Mouse (Mus musculus) hindbrain, embryonic 15.5 days (tissue): ENCODE data around the gene Sp140. TPM values are rescaled to one million over a fixed set of nuclear protein-coding genes. Genes with fewer than 3 reads are reported as not detected.
"Not testable (repeated sequence)": the region's sequence is repeated elsewhere in the genome, so short reads cannot be mapped to it uniquely, and the experiment has no call there.

Experiments
- ATAC-seq: fragments of 200-750 bp; cut with Nextera tagmentation; 2 replicates; pipeline ENCODE4 v1.8.0; 2017; ENCODE audit warnings: low read depth, moderate number of reproducible peaks, moderate TSS enrichment; ENCODE audit not compliant: low FRiP score
- H3K27ac ChIP-seq: fragments of 300-500 bp; sonication (generic); replicated peaks from 2 replicates; pipeline ENCODE4 v1.5.1; 2015; ENCODE audit warnings: mild to moderate bottlenecking, inconsistent platforms
- H3K27me3 ChIP-seq: fragments of 300-500 bp; sonication (generic); 2 replicates; pipeline ENCODE4 v1.6.1; 2015; ENCODE audit warnings: control low read depth, inconsistent platforms
- H3K36me3 ChIP-seq: fragments of 300-500 bp; sonication (generic); 2 replicates; pipeline ENCODE4 v1.6.1; 2015; ENCODE audit warnings: control low read depth, inconsistent platforms
- H3K4me1 ChIP-seq: fragments of 300-500 bp; sonication (generic); replicated peaks from 2 replicates; pipeline ENCODE4 v1.6.1; 2015; ENCODE audit warnings: control low read depth, inconsistent platforms
- H3K4me2 ChIP-seq: fragments of 300-500 bp; sonication (generic); 2 replicates; pipeline ENCODE4 v1.6.1; 2015; ENCODE audit warnings: moderate library complexity, mild to moderate bottlenecking, inconsistent platforms
- H3K4me3 ChIP-seq: fragments of 300-500 bp; sonication (generic); 2 replicates; pipeline ENCODE4 v1.5.1; 2015; ENCODE audit warnings: mild to moderate bottlenecking, inconsistent platforms
- H3K9ac ChIP-seq: fragments of 300-500 bp; sonication (generic); 2 replicates; pipeline ENCODE4 v1.6.1; 2015; ENCODE audit warnings: inconsistent platforms
- H3K9me3 ChIP-seq: fragments of 300-500 bp; sonication (generic); 2 replicates; pipeline ENCODE4 v1.6.1; 2016; ENCODE audit warnings: control low read depth, inconsistent platforms
- WGBS: fragments of 180-500 bp; shearing (Covaris S2); methylation state at CpG from one replicate; pipeline ENCODE4 v1.1.7; 2015; 5-methylcytosine and 5-hydroxymethylcytosine counted together
- polyA plus RNA-seq: library from polyadenylated mRNA; unstranded; fragments of >200 nt; fragmentation: Nextera tagmentation; extraction: Ambion mirVana; gene quantifications from 2 replicates; pipeline ENCODE4 v1.2.1, GENCODE M21; 2015

Gene Sp140
- polyA plus RNA-seq, 1 experiment from 2014 or later = 0.64 TPM

- H3K9me3 ChIP-seq, H3K9ac ChIP-seq, H3K36me3 ChIP-seq, H3K27ac ChIP-seq, H3K27me3 ChIP-seq, H3K4me1 ChIP-seq, H3K4me3 ChIP-seq, ATAC-seq, H3K4me2 ChIP-seq: not testable (repeated sequence)
- 58% methylated on average over 4 of the region's 4 CpGs for WGBS
These were observed 616 bp downstream of the Sp140 start for GRCm38 (mm10) chr1:85600794-85601193.

GRCm38 (mm10) chr1:85604341-85604740, 4.2 kb downstream of the Sp140 start:
- H3K36me3 ChIP-seq, H3K9ac ChIP-seq, H3K9me3 ChIP-seq, H3K27me3 ChIP-seq, H3K4me1 ChIP-seq, H3K27ac ChIP-seq, H3K4me2 ChIP-seq, H3K4me3 ChIP-seq, ATAC-seq: not testable (repeated sequence)
- no CpG with 5 or more reads among the region's 1 CpGs for WGBS

GRCm38 (mm10) chr1:85608361-85608760, 8.2 kb downstream of the Sp140 start:
- H3K4me3 ChIP-seq, H3K27ac ChIP-seq, H3K36me3 ChIP-seq, H3K4me1 ChIP-seq, H3K27me3 ChIP-seq, ATAC-seq, H3K9ac ChIP-seq, H3K4me2 ChIP-seq, H3K9me3 ChIP-seq: not testable (repeated sequence)
- 84% methylated on average over 3 of the region's 4 CpGs for WGBS

- H3K36me3 ChIP-seq, ATAC-seq, H3K4me1 ChIP-seq, H3K4me3 ChIP-seq, H3K27me3 ChIP-seq, H3K4me2 ChIP-seq, H3K9me3 ChIP-seq, H3K9ac ChIP-seq, H3K27ac ChIP-seq: not testable (repeated sequence)
- WGBS = no CpG with 5 or more reads among the region's 4 CpGs
These were observed 10.4 kb downstream of the Sp140 start for GRCm38 (mm10) chr1:85610581-85610980.

- H3K4me2 ChIP-seq, H3K4me3 ChIP-seq, H3K4me1 ChIP-seq, H3K9me3 ChIP-seq, H3K9ac ChIP-seq, H3K27ac ChIP-seq, ATAC-seq, H3K36me3 ChIP-seq, H3K27me3 ChIP-seq: not testable (repeated sequence)
- 94% methylated on average over 3 of the region's 3 CpGs for WGBS
These were observed 14.9 kb downstream of the Sp140 start for GRCm38 (mm10) chr1:85615096-85615495.

- ATAC-seq, H3K36me3 ChIP-seq, H3K4me2 ChIP-seq, H3K9me3 ChIP-seq, H3K4me3 ChIP-seq, H3K9ac ChIP-seq, H3K27ac ChIP-seq, H3K4me1 ChIP-seq, H3K27me3 ChIP-seq: not testable (repeated sequence)
- WGBS = 68% methylated on average over 3 of the region's 3 CpGs
These were observed 15.6 kb downstream of the Sp140 start for GRCm38 (mm10) chr1:85615819-85616218.

- H3K27me3 ChIP-seq, H3K9me3 ChIP-seq, ATAC-seq, H3K9ac ChIP-seq, H3K4me2 ChIP-seq, H3K4me1 ChIP-seq, H3K36me3 ChIP-seq, H3K4me3 ChIP-seq, H3K27ac ChIP-seq: not testable (repeated sequence)
- WGBS = 65% methylated on average over 4 of the region's 5 CpGs
These were observed 17.0 kb downstream of the Sp140 start for GRCm38 (mm10) chr1:85617161-85617560.

- not testable (repeated sequence) for H3K4me3 ChIP-seq, H3K9me3 ChIP-seq, H3K27me3 ChIP-seq, ATAC-seq, H3K27ac ChIP-seq, H3K9ac ChIP-seq, H3K4me1 ChIP-seq, H3K36me3 ChIP-seq, H3K4me2 ChIP-seq
- WGBS = 45% methylated on average over 1 of the region's 1 CpGs
These were observed 18.5 kb downstream of the Sp140 start for GRCm38 (mm10) chr1:85618689-85619088.

GRCm38 (mm10) chr1:85636936-85637335, 36.8 kb downstream of the Sp140 start:
- H3K4me3 ChIP-seq, H3K4me1 ChIP-seq, H3K27ac ChIP-seq, H3K27me3 ChIP-seq, ATAC-seq, H3K36me3 ChIP-seq, H3K4me2 ChIP-seq, H3K9me3 ChIP-seq, H3K9ac ChIP-seq: not testable (repeated sequence)
- WGBS = 52% methylated on average over 3 of the region's 3 CpGs

GRCm38 (mm10) chr1:85638144-85638543, 38.0 kb downstream of the Sp140 start:
- H3K4me2 ChIP-seq, H3K9ac ChIP-seq, H3K9me3 ChIP-seq, H3K27ac ChIP-seq, H3K4me3 ChIP-seq, H3K27me3 ChIP-seq, H3K36me3 ChIP-seq, H3K4me1 ChIP-seq, ATAC-seq: not testable (repeated sequence)
- WGBS = 86% methylated on average over 4 of the region's 4 CpGs

GRCm38 (mm10) chr1:85649881-85650280, 49.7 kb downstream of the Sp140 start, which contains the start of gene Sp100:
Gene Sp100, plus strand, starts transcription at chr1:85649988.
- not testable (repeated sequence) for ATAC-seq, H3K27ac ChIP-seq, H3K9me3 ChIP-seq, H3K36me3 ChIP-seq, H3K4me2 ChIP-seq, H3K27me3 ChIP-seq, H3K9ac ChIP-seq, H3K4me1 ChIP-seq, H3K4me3 ChIP-seq
- WGBS = 79% methylated on average over 6 of the region's 6 CpGs

GRCm38 (mm10) chr1:85650524-85650923, 50.3 kb downstream of the Sp140 start:
- not testable (repeated sequence) for H3K36me3 ChIP-seq

GRCm38 (mm10) chr1:85651770-85652275, 51.6 kb downstream of the Sp140 start:
- H3K27me3 ChIP-seq, H3K9ac ChIP-seq, H3K4me2 ChIP-seq, H3K27ac ChIP-seq, H3K9me3 ChIP-seq, ATAC-seq, H3K36me3 ChIP-seq, H3K4me1 ChIP-seq, H3K4me3 ChIP-seq: not testable (repeated sequence)
- 77% methylated on average over 13 of the region's 13 CpGs for WGBS

More at GRCm38 (mm10) chr1:85650524-85650923, 50.3 kb downstream of the Sp140 start:
- H3K4me1 ChIP-seq, H3K9me3 ChIP-seq, ATAC-seq, H3K9ac ChIP-seq, H3K27me3 ChIP-seq, H3K4me3 ChIP-seq, H3K4me2 ChIP-seq, H3K27ac ChIP-seq: not testable (repeated sequence)
- 77% methylated on average over 4 of the region's 5 CpGs for WGBS
